Mouse (Mus musculus) brown adipose tissue, adult 24 weeks (tissue): ENCODE data around the gene Cox18. TPM values are rescaled to one million over a fixed set of nuclear protein-coding genes. Genes with fewer than 3 reads are reported as not detected.
"Not testable (repeated sequence)": the region's sequence is repeated elsewhere in the genome, so short reads cannot be mapped to it uniquely, and the experiment has no call there.

Source experiments
- H3K27ac ChIP-seq: fragments of 200-500 bp; replicated peaks from 2 replicates; pipeline ENCODE4 v1.5.1; 2012; ENCODE audit warnings: low read depth, mild to moderate bottlenecking, low read length
- H3K4me1 ChIP-seq: fragments of 200-500 bp; 2 replicates; pipeline ENCODE4 v1.6.1; 2012; ENCODE audit warnings: low read length, mixed read lengths; ENCODE audit not compliant: control insufficient read depth, insufficient read depth, insufficient read length
- H3K4me3 ChIP-seq: fragments of 200-500 bp; 2 replicates; pipeline ENCODE4 v1.5.1; 2012; ENCODE audit warnings: low read depth, mild to moderate bottlenecking, low read length, moderate library complexity; ENCODE audit not compliant: insufficient read depth
- polyA plus RNA-seq: library from polyadenylated mRNA; stranded (reverse); fragments of >200 nt; gene quantifications from 2 replicates; pipeline ENCODE4 v1.2.4, GENCODE M21; 2012; ENCODE audit not compliant: missing spikeins, insufficient read depth, insufficient read length

Cox18 gene
- 23.2 and 24.3 TPM in 2 replicates for polyA plus RNA-seq

GRCm38 (mm10) chr5:90223534-90224381, at the start of gene Cox18:
Gene Cox18, minus strand, starts transcription at chr5:90224001.
- Histone ChIP-seq H3K4me3 (peak within 1 kb of the TSS; percentile 75), H3K27ac (peak within 1 kb of the TSS; percentile 76), H3K4me1 (no peaks in the 10 kb centered on the region)

GRCm38 (mm10) chr5:90262230-90262629, 38.4 kb upstream of the Cox18 start:
- not testable (repeated sequence) for H3K27ac ChIP-seq, H3K4me3 ChIP-seq, H3K4me1 ChIP-seq

GRCm38 (mm10) chr5:90257023-90257422, 33.2 kb upstream of the Cox18 start:
- Histone ChIP-seq H3K4me3 (no peak overlapping the region), H3K27ac (no peak overlapping the region), H3K4me1 (no peaks in the 10 kb centered on the region)

- H3K4me1 ChIP-seq, result no peaks in the 10 kb centered on the region
- H3K27ac ChIP-seq, result peak overlapping the region; percentile 43; the same call in 1 of the 2 replicates
- no peak overlapping the region for H3K4me3 ChIP-seq
Measured at GRCm38 (mm10) chr5:90247503-90247902, 23.7 kb upstream of the Cox18 start.

GRCm38 (mm10) chr5:90246987-90247386, 23.2 kb upstream of the Cox18 start:
- no peak overlapping the region for H3K27ac ChIP-seq
- H3K4me1 ChIP-seq, result no peaks in the 10 kb centered on the region
- no peak overlapping the region for H3K4me3 ChIP-seq

- no peak overlapping the region for H3K4me3 ChIP-seq
- no peak overlapping the region for H3K27ac ChIP-seq
- no peaks in the 10 kb centered on the region for H3K4me1 ChIP-seq
Measured at GRCm38 (mm10) chr5:90246567-90246966, 22.8 kb upstream of the Cox18 start.

GRCm38 (mm10) chr5:90245416-90245815, 21.6 kb upstream of the Cox18 start:
- H3K4me1 ChIP-seq, result no peaks in the 10 kb centered on the region
- H3K4me3 ChIP-seq, result no peak overlapping the region
- H3K27ac ChIP-seq, result no peak overlapping the region

GRCm38 (mm10) chr5:90235217-90235616, 11.4 kb upstream of the Cox18 start:
- Histone ChIP-seq H3K4me3 (no peak overlapping the region), H3K27ac (no peak overlapping the region), H3K4me1 (no peaks in the 10 kb centered on the region)

GRCm38 (mm10) chr5:90233305-90233704, 9.5 kb upstream of the Cox18 start:
- Histone ChIP-seq H3K27ac (no peak overlapping the region), H3K4me1 (no peaks in the 10 kb centered on the region), H3K4me3 (no peak overlapping the region)

- Histone ChIP-seq H3K4me1 (no peaks in the 10 kb centered on the region), H3K4me3 (no peak overlapping the region), H3K27ac (no peak overlapping the region)
Measured at GRCm38 (mm10) chr5:90229760-90230159, 6.0 kb upstream of the Cox18 start.

GRCm38 (mm10) chr5:90226696-90227095, 2.9 kb upstream of the Cox18 start:
- Histone ChIP-seq H3K4me3 (no peak overlapping the region), H3K4me1 (no peaks in the 10 kb centered on the region), H3K27ac (no peak overlapping the region)

- Histone ChIP-seq H3K4me3 (no peak overlapping the region), H3K27ac (peak overlapping the region; percentile 17; the same call in 1 of the 2 replicates), H3K4me1 (no peaks in the 10 kb centered on the region)
Measured at GRCm38 (mm10) chr5:90224730-90225129, 929 bp upstream of the Cox18 start.

- Histone ChIP-seq H3K4me1 (no peaks in the 10 kb centered on the region), H3K4me3 (peak overlapping the region; percentile 75), H3K27ac (no peak overlapping the region)
Measured at GRCm38 (mm10) chr5:90222937-90223336, 864 bp downstream of the Cox18 start.

- no peak overlapping the region for H3K4me3 ChIP-seq
- no peaks in the 10 kb centered on the region for H3K4me1 ChIP-seq
- H3K27ac ChIP-seq, result no peak overlapping the region
Measured at GRCm38 (mm10) chr5:90217791-90218190, 6.0 kb downstream of the Cox18 start.

- no peaks in the 10 kb centered on the region for H3K4me1 ChIP-seq
- H3K4me3 ChIP-seq, result no peak overlapping the region
- H3K27ac ChIP-seq, result no peak overlapping the region
Measured at GRCm38 (mm10) chr5:90217226-90217625, 6.6 kb downstream of the Cox18 start.

- no peaks in the 10 kb centered on the region for H3K4me1 ChIP-seq
- no peak overlapping the region for H3K27ac ChIP-seq
- H3K4me3 ChIP-seq, result no peak overlapping the region
Measured at GRCm38 (mm10) chr5:90213356-90213755, 10.4 kb downstream of the Cox18 start.
